Comparison of ENCODE assay signal across 10 mouse cellular contexts in the genomic region with DNA sequence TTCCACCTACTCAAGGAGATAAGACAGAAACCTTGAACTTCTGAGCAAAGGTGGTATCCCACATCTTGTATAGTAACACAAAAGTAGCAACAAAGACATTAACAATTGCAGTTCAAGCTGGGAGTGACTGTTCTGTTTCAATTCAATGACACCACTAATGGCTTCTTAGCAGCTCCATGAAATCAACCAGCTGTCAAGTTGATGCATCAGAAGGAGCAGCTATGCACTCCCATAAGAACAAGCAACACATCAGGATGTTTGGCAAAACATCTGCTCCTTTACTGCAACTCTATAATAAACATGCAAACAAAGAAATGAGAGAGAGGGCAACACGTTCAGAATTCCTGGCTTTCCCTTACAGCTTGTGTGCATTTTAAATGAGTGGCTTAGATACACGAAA.
DNase-seq lines count a peak whose midpoint lies in the region; ATAC-seq and TF ChIP-seq lines count a peak whose summit lies in the region.
"Had no signal": no experiment of that assay in that cellular context is flagged by ENCODE, and none has a peak within 500 bp of the region (broad histone marks: within the 10 kb centered on the region; RNA-seq: fewer than 3 reads in every experiment).

No protein-coding gene starts in this region.

- H3K9me3 ChIP-seq in heart, embryonic 10.5 days: no peaks in the 10 kb centered on the region
- H3K9me3 ChIP-seq in MEL (replicated peaks; ENCODE audit: insufficient read depth, low read length): no peaks in the 10 kb centered on the region
- H3K9me3 ChIP-seq in forebrain, embryonic 16.5 days (ENCODE audit: control insufficient read depth, low read length): no peaks in the 10 kb centered on the region
- no peaks in the 10 kb centered on the region for H3K9me3 ChIP-seq in liver, embryonic 12.5 days (replicated peaks)

- H3K4me3 ChIP-seq in heart, embryonic 10.5 days: peak overlapping the region; percentile 98; the same call in 1 of the 2 replicates
- no peak overlapping the region for H3K4me3 ChIP-seq in MEL (ENCODE audit: control insufficient read depth in 1 of 2, insufficient read depth in 1 of 2, low read depth in 2 of 2, low read length in 2 of 2)
- H3K4me3 ChIP-seq in forebrain, embryonic 16.5 days (replicated peaks; ENCODE audit: low read length): no peak overlapping the region
- no peak overlapping the region for H3K4me3 ChIP-seq in liver, embryonic 12.5 days

- no peak for TF ChIP-seq RAD21 in MEL (IDR thresholded peaks at IDR 0.05; ENCODE audit: low read depth, low read length)

- peaks cover 43% of the 10 kb centered on the region for H3K4me1 ChIP-seq in heart, embryonic 10.5 days
- peaks cover 0 to 3% of the 10 kb centered on the region in 2 experiments; a peak in 1 of 4 replicates for H3K4me1 ChIP-seq in MEL (ENCODE audit: control insufficient read depth in 1 of 2, insufficient read depth in 2 of 2, low read length in 2 of 2)
- peaks cover 30% of the 10 kb centered on the region for H3K4me1 ChIP-seq in forebrain, embryonic 16.5 days (replicated peaks; ENCODE audit: control insufficient read depth, insufficient read depth, low read length)
- H3K4me1 ChIP-seq in liver, embryonic 12.5 days: peaks cover 50% of the 10 kb centered on the region

- no peak for TF ChIP-seq POLR2A in MEL (IDR thresholded peaks at IDR 0.05; ENCODE audit: control insufficient read depth in 1 of 2, insufficient read depth in 1 of 2, low read depth in 1 of 2, low read length in 2 of 2, poor library complexity in 1 of 2)

- no peaks in the 10 kb centered on the region for H3K27me3 ChIP-seq in heart, embryonic 10.5 days (ENCODE audit: insufficient read depth, poor library complexity, severe bottlenecking)
- H3K27me3 ChIP-seq in MEL (ENCODE audit: control insufficient read depth in 1 of 2, insufficient read depth in 2 of 2, low read length in 2 of 2): peaks cover 15 to 16% of the 10 kb centered on the region in 2 experiments; a peak in 3 of 4 replicates
- no peaks in the 10 kb centered on the region for H3K27me3 ChIP-seq in forebrain, embryonic 16.5 days (replicated peaks; ENCODE audit: control insufficient read depth, insufficient read depth, low read length)
- H3K27me3 ChIP-seq in liver, embryonic 12.5 days (replicated peaks): no peaks in the 10 kb centered on the region

- TF ChIP-seq CTCF in MEL (IDR thresholded peaks at IDR 0.05 in 2 of 3, conservative IDR thresholded peaks at IDR 0.05 in 1 of 3; ENCODE audit: control insufficient read depth in 1 of 3, insufficient read depth in 1 of 3, low read depth in 2 of 3, low read length in 3 of 3, poor library complexity in 1 of 3, severe bottlenecking in 1 of 3): no peak

- no peak for ATAC-seq in forebrain, embryonic 16.5 days
- ATAC-seq in liver, embryonic 12.5 days: no peak

- no peak for TF ChIP-seq EP300 in MEL (IDR thresholded peaks at IDR 0.05; ENCODE audit: low read depth in 1 of 2, low read length in 2 of 2)

- no peaks in the 10 kb centered on the region for H3K36me3 ChIP-seq in heart, embryonic 10.5 days
- H3K36me3 ChIP-seq in MEL (ENCODE audit: control insufficient read depth in 1 of 2, insufficient read depth in 2 of 2, low read length in 2 of 2): peaks cover 0 to 2% of the 10 kb centered on the region in 2 experiments; a peak in 1 of 4 replicates
- H3K36me3 ChIP-seq in forebrain, embryonic 16.5 days (ENCODE audit: control insufficient read depth, insufficient read depth): no peaks in the 10 kb centered on the region
- H3K36me3 ChIP-seq in liver, embryonic 12.5 days: no peaks in the 10 kb centered on the region

- H3K27ac ChIP-seq in heart, embryonic 10.5 days: peak overlapping the region; percentile 49; the same call in 1 of the 2 replicates
- no peak overlapping the region for H3K27ac ChIP-seq in MEL (ENCODE audit: control insufficient read depth, low read depth, low read length)
- no peak overlapping the region for H3K27ac ChIP-seq in forebrain, embryonic 16.5 days (ENCODE audit: low read length)
- H3K27ac ChIP-seq in liver, embryonic 12.5 days: no peak overlapping the region

- no peak overlapping the region for H3K9ac ChIP-seq in MEL (ENCODE audit: control insufficient read depth, low read depth, low read length, poor library complexity, severe bottlenecking)
- H3K9ac ChIP-seq in forebrain, embryonic 16.5 days (replicated peaks; ENCODE audit: low read depth, low read length): no peak overlapping the region
- no peak overlapping the region for H3K9ac ChIP-seq in liver, embryonic 12.5 days

- no peak for DNase-seq in heart, embryonic 10.5 days (ENCODE audit: low spot score)
- DNase-seq in heart, adult 11 months: no peak
- peak; percentile 6 for DNase-seq in MEL (ENCODE audit: low read depth, low spot score)
- DNase-seq in cerebellum, adult 11 months: no peak
- DNase-seq in frontal cortex, postnatal 36 days (ENCODE audit: low spot score in 2 of 2): no peak
- no peak for DNase-seq in adrenal gland, postnatal 4 days (ENCODE audit: low spot score in 2 of 2)
- DNase-seq: cerebellum, postnatal 25 days; gastrocnemius, postnatal 10 days had no signal

- peak overlapping the region; percentile 23 for H3K4me2 ChIP-seq in forebrain, embryonic 16.5 days (ENCODE audit: low read length)
- 0 out of 2 replicates have a peak overlapping the region, but pooled peaks have one; percentile 2 for H3K4me2 ChIP-seq in liver, embryonic 12.5 days

- no peaks in the 10 kb centered on the region for H3K79me2 ChIP-seq in MEL (ENCODE audit: control insufficient read depth, insufficient read depth, low read length, poor library complexity)

- 59% methylated on average over 2 of the region's 2 CpGs for WGBS in heart, embryonic 10.5 days
- 14% methylated on average over 2 of the region's 2 CpGs for WGBS in forebrain, embryonic 16.5 days
- 61% methylated on average over 2 of the region's 2 CpGs for WGBS in liver, embryonic 12.5 days (ENCODE audit: insufficient replicate concordance)

TF ChIP-seq in MEL, 35 proteins besides CTCF, POLR2A, EP300 and RAD21:
- TF ChIP-seq RCOR1 (IDR thresholded peaks at IDR 0.05; ENCODE audit: low read depth, low read length) (no peak), USF1 (IDR thresholded peaks at IDR 0.05; ENCODE audit: low read depth, low read length) (no peak), USF2 (IDR thresholded peaks at IDR 0.05; ENCODE audit: borderline replicate concordance in 1 of 2, insufficient read depth in 1 of 2, low read depth in 1 of 2, low read length in 2 of 2) (no peak), TAL1 (IDR thresholded peaks at IDR 0.05; ENCODE audit: low read length) (no peak), MYC (IDR thresholded peaks at IDR 0.05; ENCODE audit: low read depth, low read length) (no peak), MAFK (IDR thresholded peaks at IDR 0.05; ENCODE audit: borderline replicate concordance, low read depth, low read length) (no peak), GATA1 (IDR thresholded peaks at IDR 0.05; ENCODE audit: low read depth, low read length) (no peak), SMC3 (IDR thresholded peaks at IDR 0.05; ENCODE audit: low read depth, low read length) (no peak), ZC3H11A (IDR thresholded peaks at IDR 0.05; ENCODE audit: low read depth, low read length) (no peak), KAT2A (conservative IDR thresholded peaks at IDR 0.05; ENCODE audit: low read depth, low read length) (no peak), NRF1 (IDR thresholded peaks at IDR 0.05; ENCODE audit: insufficient read depth, low read depth, low read length, poor library complexity, severe bottlenecking) (no peak), TCF12 (IDR thresholded peaks at IDR 0.05; ENCODE audit: low read depth, low read length) (no peak), MEF2A (IDR thresholded peaks at IDR 0.05; ENCODE audit: extremely low read depth, insufficient replicate concordance, low read depth, low read length, poor library complexity, severe bottlenecking) (no peak), CHD2 (IDR thresholded peaks at IDR 0.05; ENCODE audit: low read length) (no peak)
